Mouse (Mus musculus) C2C12 (cell line): ENCODE data around the gene Dock2. TPM values are rescaled to one million over a fixed set of nuclear protein-coding genes. Genes with fewer than 3 reads are reported as not detected.

Source experiments
- H3K27me3 ChIP-seq: one replicate; pipeline ENCODE4 v1.6.1; 2011; ENCODE audit not compliant: control insufficient read depth, insufficient read depth, insufficient read length
- H3K36me3 ChIP-seq: one replicate; pipeline ENCODE4 v1.6.1; 2011; ENCODE audit not compliant: control insufficient read depth, insufficient read depth
- H3K4me3 ChIP-seq: one replicate; pipeline ENCODE4 v1.5.1; 2011; ENCODE audit warnings: mild to moderate bottlenecking, control low read depth; ENCODE audit not compliant: poor library complexity, insufficient read depth, severe bottlenecking
- H3K79me2 ChIP-seq: one replicate; pipeline ENCODE4 v1.6.1; 2011; ENCODE audit not compliant: control insufficient read depth, insufficient read depth
- H3K79me3 ChIP-seq: one replicate; pipeline ENCODE4 v1.6.1; 2011; ENCODE audit warnings: low read depth, control low read depth
- H3ac ChIP-seq: one replicate; pipeline ENCODE3; 2011; ENCODE audit warnings: low read depth; ENCODE audit not compliant: control insufficient read depth, insufficient read length
- CEBPB ChIP-seq: IDR thresholded peaks from one replicate; pipeline ENCODE4 v1.6.1; 2011; ENCODE audit warnings: low read depth, mild to moderate bottlenecking, control low read depth, moderate library complexity
- CTCF ChIP-seq: IDR thresholded peaks from one replicate; pipeline ENCODE4 v1.5.1; 2011; ENCODE audit not compliant: control insufficient read depth, insufficient read depth, insufficient read length
- FOSL1 ChIP-seq: IDR thresholded peaks from one replicate; pipeline ENCODE4 v1.8.0; 2011; ENCODE audit warnings: mild to moderate bottlenecking, low read length; ENCODE audit not compliant: poor library complexity, insufficient read depth, severe bottlenecking
- MAX ChIP-seq: IDR thresholded peaks from one replicate; pipeline ENCODE4 v1.6.1; 2011; ENCODE audit warnings: mild to moderate bottlenecking, control low read depth
- MYOD1 ChIP-seq: IDR thresholded peaks from one replicate; pipeline ENCODE4 v1.6.1; 2011; ENCODE audit warnings: low read depth; ENCODE audit not compliant: control insufficient read depth, insufficient read length
- MYOG ChIP-seq: IDR thresholded peaks from one replicate; pipeline ENCODE4 v1.6.1; 2011; ENCODE audit not compliant: control insufficient read depth, insufficient read length; ENCODE audit errors: extremely low read depth
- USF1 ChIP-seq: IDR thresholded peaks from one replicate; pipeline ENCODE4 v1.6.1; 2011; ENCODE audit warnings: low read depth, mild to moderate bottlenecking, control low read depth, moderate library complexity
- polyA plus RNA-seq: library from polyadenylated mRNA; unstranded; fragments of >200 nt; fragmentation: generic; extraction: Trizol; gene quantifications from one replicate; pipeline ENCODE4 v1.2.1, GENCODE M21; 2012; ENCODE audit warnings: missing spikeins

Gene Dock2
- polyA plus RNA-seq, 1 experiment, result 0.01 TPM

DNA sequence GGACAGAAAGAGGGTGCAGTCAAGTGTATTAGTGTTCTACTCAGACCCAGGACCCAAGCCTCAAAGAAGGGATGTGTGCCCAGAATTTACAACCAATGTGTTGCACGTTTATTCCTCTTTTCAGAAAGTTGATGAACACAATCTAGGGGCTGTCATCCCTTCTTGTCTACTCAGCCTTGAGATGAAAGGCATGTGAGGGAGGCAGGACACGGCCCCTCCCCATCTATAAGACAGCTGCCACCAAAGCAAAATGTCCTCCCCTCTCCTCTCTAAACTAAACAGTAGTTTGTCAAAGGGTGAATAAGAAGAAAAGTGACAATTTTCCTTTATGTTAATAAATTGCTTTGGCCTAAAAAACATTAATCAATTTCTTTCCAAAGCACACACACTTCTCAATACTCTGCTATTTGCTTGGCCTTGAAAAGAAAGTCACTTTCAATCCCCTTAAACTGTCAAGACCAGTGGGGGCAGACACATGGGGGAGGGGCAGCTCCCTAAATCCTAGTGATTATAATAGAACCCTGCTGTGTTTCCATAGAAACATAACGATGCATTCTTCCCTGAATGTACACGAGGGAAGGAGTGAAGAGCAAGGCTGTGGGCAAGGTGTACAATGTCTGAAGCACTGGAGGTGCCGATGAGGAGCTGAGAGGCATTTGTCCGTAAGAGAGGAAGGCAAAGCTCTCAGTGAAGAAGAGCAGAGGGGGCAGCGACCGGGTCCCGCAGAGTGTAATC, 367.6 kb downstream of the Dock2 start:
- no peaks in the 10 kb centered on the region for H3K27me3 ChIP-seq
- TF ChIP-seq USF1, result no peak
- TF ChIP-seq CEBPB, result no peak
- no peak for TF ChIP-seq MYOD1
- TF ChIP-seq MAX, result no peak
- TF ChIP-seq MYOG, result no peak
- TF ChIP-seq FOSL1, result no peak
- TF ChIP-seq CTCF, result no peak
- H3K4me3 ChIP-seq, result no peak overlapping the region
- H3K79me2 ChIP-seq, result no peaks in the 10 kb centered on the region
- H3K79me3 ChIP-seq, result no peaks in the 10 kb centered on the region
- H3ac ChIP-seq, result no peak overlapping the region
- no peaks in the 10 kb centered on the region for H3K36me3 ChIP-seq

GRCm38 (mm10) chr11:34406850-34407249, 376.8 kb downstream of the Dock2 start:
- TF ChIP-seq MYOG (no peak), USF1 (no peak), MAX (no peak), CTCF (no peak), MYOD1 (no peak), FOSL1 (no peak), CEBPB (no peak)
- H3K79me2 ChIP-seq, result no peaks in the 10 kb centered on the region

GRCm38 (mm10) chr11:34406309-34406708, 377.4 kb downstream of the Dock2 start:
- H3K79me2 ChIP-seq, result no peaks in the 10 kb centered on the region

More at GRCm38 (mm10) chr11:34406850-34407249, 376.8 kb downstream of the Dock2 start:
- Histone ChIP-seq H3K27me3 (no peaks in the 10 kb centered on the region), H3K79me3 (no peaks in the 10 kb centered on the region), H3K36me3 (no peaks in the 10 kb centered on the region), H3K4me3 (no peak overlapping the region), H3ac (no peak overlapping the region)

GRCm38 (mm10) chr11:34405311-34405710, 378.4 kb downstream of the Dock2 start:
- H3K27me3 ChIP-seq, result no peaks in the 10 kb centered on the region
- no peaks in the 10 kb centered on the region for H3K36me3 ChIP-seq
- no peaks in the 10 kb centered on the region for H3K79me3 ChIP-seq
- H3K4me3 ChIP-seq, result no peak overlapping the region
- no peaks in the 10 kb centered on the region for H3K79me2 ChIP-seq
- no peak for TF ChIP-seq MYOG
- TF ChIP-seq MYOD1, result no peak
- TF ChIP-seq USF1, result no peak
- TF ChIP-seq FOSL1, result no peak
- TF ChIP-seq CTCF, result no peak
- no peak for TF ChIP-seq CEBPB
- no peak overlapping the region for H3ac ChIP-seq

More at GRCm38 (mm10) chr11:34406309-34406708, 377.4 kb downstream of the Dock2 start:
- Histone ChIP-seq H3K36me3 (no peaks in the 10 kb centered on the region), H3K4me3 (no peak overlapping the region), H3K79me3 (no peaks in the 10 kb centered on the region), H3K27me3 (no peaks in the 10 kb centered on the region), H3ac (no peak overlapping the region)
- TF ChIP-seq MAX, result no peak

DNA sequence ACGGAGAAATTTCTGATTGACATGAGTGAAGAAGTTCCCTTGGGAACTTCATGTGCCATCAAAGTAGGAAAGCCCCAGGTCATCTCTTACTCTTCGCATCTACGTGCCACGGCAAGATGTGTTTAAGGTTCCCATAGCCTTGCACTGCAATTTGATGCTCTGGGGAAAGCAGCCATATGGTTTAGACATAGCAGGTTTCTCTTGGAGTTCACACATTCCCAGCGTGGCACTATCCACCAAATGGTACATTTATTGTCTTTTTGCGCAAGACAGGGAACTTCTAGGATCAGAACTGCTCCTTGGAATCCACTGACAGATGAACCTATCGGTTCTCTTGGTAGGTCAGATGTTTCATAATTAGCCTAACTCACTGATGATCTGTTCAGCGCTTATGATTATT, 382.3 kb downstream of the Dock2 start:
- Histone ChIP-seq H3K4me3 (no peak overlapping the region), H3K79me3 (no peaks in the 10 kb centered on the region), H3ac (no peak overlapping the region), H3K27me3 (no peaks in the 10 kb centered on the region), H3K79me2 (no peaks in the 10 kb centered on the region), H3K36me3 (no peaks in the 10 kb centered on the region)
- TF ChIP-seq CTCF (no peak), MYOD1 (no peak), FOSL1 (no peak), USF1 (no peak), MYOG (no peak), MAX (no peak), CEBPB (no peak)

GRCm38 (mm10) chr11:34398555-34398954, 385.1 kb downstream of the Dock2 start:
- H3K4me3 ChIP-seq, result no peak overlapping the region
- TF ChIP-seq CEBPB (no peak), CTCF (no peak), MAX (no peak), FOSL1 (no peak), MYOD1 (no peak), USF1 (no peak), MYOG (no peak)
- no peaks in the 10 kb centered on the region for H3K79me3 ChIP-seq
- no peaks in the 10 kb centered on the region for H3K79me2 ChIP-seq
- no peaks in the 10 kb centered on the region for H3K36me3 ChIP-seq
- no peaks in the 10 kb centered on the region for H3K27me3 ChIP-seq
- no peak overlapping the region for H3ac ChIP-seq
